Mouse (Mus musculus): ENCODE results near the gene Adamts4. TPM values are rescaled to one million over a fixed set of nuclear protein-coding genes. Genes with fewer than 3 reads are reported as not detected.
A peak's percentile ranks its signal among the peaks of the same experiment; 100 is the strongest.

The Adamts4 gene
- polyA plus RNA-seq (2015; fragmentation: Nextera tagmentation; extraction: Ambion mirVana): 6.0 and 6.6 TPM in 2 replicates

DNA sequence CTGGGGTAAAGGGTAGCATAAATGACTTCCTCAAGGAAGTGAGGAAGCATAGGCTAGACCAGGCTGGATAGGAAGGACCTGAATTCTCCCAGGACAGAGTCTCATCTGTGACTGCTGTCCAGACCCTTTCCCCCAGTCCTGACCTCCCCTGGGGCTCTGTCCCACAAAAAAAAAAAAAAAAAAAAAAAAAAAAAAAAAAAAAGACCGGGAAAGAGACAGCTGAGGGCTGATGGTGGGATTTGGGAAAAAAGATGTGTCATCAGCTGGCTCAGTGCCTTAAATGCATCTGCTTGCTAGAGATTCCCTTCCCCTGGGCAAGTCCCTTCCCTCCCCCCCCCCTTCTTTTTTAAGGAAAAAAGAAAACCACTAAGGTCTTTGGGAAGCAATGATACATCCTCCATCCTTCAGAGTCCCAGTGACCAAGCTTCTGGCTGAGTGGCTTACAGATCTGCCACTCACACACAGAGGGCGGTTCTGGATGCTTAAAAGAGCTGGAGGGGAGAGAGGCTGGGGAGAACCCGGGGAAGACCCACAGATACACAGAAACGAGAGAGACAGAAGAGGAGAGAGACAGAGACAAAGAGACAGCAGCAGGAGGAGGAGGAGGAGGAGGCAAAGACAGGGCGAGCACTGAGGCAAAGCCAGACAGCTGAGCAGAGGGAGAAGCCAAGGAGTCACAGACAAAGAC, at the start of gene Adamts4:
Gene Adamts4, plus strand, starts transcription at position 509 of the 688 bp plus-strand sequence.
- H3K4me3 ChIP-seq (ENCODE audit: low read length): peak within 1 kb of the TSS; percentile 37
- no peaks in the 10 kb centered on the region for H3K9me3 ChIP-seq (ENCODE audit: control insufficient read depth, low read length)
- no peaks in the 10 kb centered on the region for H3K27me3 ChIP-seq (replicated peaks; ENCODE audit: control insufficient read depth, insufficient read depth, low read length)
- no peak for ATAC-seq
- 11% methylated on average over 5 of the region's 5 CpGs for WGBS
- no peaks in the 10 kb centered on the region for H3K36me3 ChIP-seq (ENCODE audit: control insufficient read depth, insufficient read depth, low read length)
- peak within 1 kb of the TSS; percentile 55 for H3K9ac ChIP-seq (ENCODE audit: low read depth, low read length)
- peak within 1 kb of the TSS; percentile 64 for H3K27ac ChIP-seq (ENCODE audit: low read depth, low read length)
- H3K4me1 ChIP-seq (ENCODE audit: control insufficient read depth, insufficient read depth, low read depth, low read length): peaks cover 39% of the 10 kb centered on the region
- H3K4me2 ChIP-seq (ENCODE audit: low read length): peak within 1 kb of the TSS; percentile 59

DNA sequence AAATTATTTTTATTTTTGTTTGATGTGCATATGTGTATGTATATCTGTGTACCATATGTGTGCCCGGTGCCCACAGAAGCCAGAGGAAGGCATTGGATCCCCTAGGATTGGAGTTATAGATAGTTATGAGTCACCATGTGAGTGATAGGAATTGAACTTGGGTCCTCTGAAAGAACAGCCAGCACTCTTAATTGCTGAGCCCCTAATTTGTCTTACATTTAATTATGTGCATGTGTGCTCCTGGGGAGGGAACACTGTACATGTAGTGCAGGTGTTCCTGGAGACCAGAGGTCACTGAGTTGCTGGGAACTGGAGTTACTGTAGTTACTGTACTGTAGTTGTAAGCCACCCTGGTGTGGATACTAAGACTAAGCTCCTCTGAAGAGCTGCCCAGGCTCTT, 49.5 kb upstream of the Adamts4 start:
- no peak overlapping the region for H3K4me2 ChIP-seq (ENCODE audit: low read length)
- 0 out of 2 replicates have a peak, but pooled peaks cover 1% of the 10 kb centered on the region for H3K4me1 ChIP-seq (ENCODE audit: control insufficient read depth, insufficient read depth, low read depth, low read length)

DNA sequence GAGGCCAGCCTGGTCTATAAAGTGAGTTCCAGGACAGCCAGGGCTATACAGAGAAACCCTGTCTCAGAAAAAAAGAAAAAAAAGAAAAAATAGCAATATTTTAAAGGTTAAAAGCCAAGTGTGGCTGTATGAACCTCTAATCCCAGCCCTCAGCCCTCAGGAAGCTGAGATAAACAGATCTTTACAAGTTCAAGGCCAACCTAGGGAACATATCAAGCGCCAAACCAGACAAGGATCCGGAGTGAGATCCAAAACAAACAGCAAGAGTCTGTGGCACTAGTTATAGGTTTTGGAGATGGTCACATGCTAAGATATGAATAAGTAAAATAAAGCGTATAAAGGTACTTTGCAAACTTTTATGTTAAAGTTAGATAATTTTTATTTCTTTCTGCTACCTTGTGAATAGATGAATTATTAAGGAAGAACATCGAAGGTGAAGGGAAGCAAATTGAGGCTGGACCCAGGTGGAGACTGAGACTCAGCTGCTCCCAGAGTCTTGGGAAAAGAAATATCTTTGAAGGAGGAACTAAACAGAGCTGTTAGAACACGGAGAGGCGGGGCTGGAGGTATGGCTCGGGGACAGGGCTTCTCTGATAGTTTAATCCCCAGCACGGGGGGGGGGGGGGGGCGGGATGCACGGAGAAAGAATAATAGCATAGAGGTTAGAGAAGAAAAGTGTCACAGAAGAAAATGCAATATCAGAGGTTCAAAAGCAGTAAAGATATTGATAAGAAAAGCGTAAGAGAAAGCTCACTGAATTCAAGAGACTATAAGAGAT, 46.6 kb upstream of the Adamts4 start:
- Histone ChIP-seq H3K36me3 (ENCODE audit: control insufficient read depth, insufficient read depth, low read length) (no peaks in the 10 kb centered on the region), H3K4me1 (ENCODE audit: control insufficient read depth, insufficient read depth, low read depth, low read length) (no peaks in the 10 kb centered on the region), H3K27me3 (replicated peaks; ENCODE audit: control insufficient read depth, insufficient read depth, low read length) (no peaks in the 10 kb centered on the region), H3K4me3 (ENCODE audit: low read length) (no peak overlapping the region), H3K9ac (ENCODE audit: low read depth, low read length) (no peak overlapping the region), H3K4me2 (ENCODE audit: low read length) (no peak overlapping the region), H3K27ac (ENCODE audit: low read depth, low read length) (no peak overlapping the region), H3K9me3 (ENCODE audit: control insufficient read depth, low read length) (no peaks in the 10 kb centered on the region)
- ATAC-seq: no peak
- WGBS: 61% methylated on average over 10 of the region's 11 CpGs

More for the DNA sequence above, 49.5 kb upstream of the Adamts4 start:
- Histone ChIP-seq H3K4me3 (ENCODE audit: low read length) (no peak overlapping the region), H3K36me3 (ENCODE audit: control insufficient read depth, insufficient read depth, low read length) (no peaks in the 10 kb centered on the region), H3K9ac (ENCODE audit: low read depth, low read length) (no peak overlapping the region), H3K27me3 (replicated peaks; ENCODE audit: control insufficient read depth, insufficient read depth, low read length) (peaks cover 6% of the 10 kb centered on the region; the same call in 1 of the 2 replicates), H3K27ac (ENCODE audit: low read depth, low read length) (no peak overlapping the region), H3K9me3 (ENCODE audit: control insufficient read depth, low read length) (no peaks in the 10 kb centered on the region)
- 94% methylated on average over 1 of the region's 1 CpGs for WGBS
- ATAC-seq: no peak

DNA sequence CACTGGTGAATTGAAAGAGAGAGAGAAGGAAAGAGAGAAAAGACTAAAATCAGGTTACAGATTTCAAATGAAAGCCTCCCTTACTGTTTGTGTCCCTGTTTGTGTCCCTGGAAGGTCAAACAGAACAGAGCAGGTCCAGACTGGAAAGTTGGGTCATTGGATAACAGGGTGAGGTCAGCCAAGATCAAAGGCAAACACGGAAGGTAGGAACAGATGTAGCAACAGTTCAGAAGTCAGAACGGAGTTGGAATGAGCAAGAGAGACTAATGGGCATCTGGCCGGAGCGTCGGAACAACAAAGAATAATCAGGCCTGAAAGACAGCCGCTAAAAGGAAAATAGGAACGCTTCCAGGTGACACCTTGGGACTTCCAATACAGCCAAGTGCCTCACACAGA, 46.0 kb upstream of the Adamts4 start:
- ATAC-seq: no peak
- H3K27me3 ChIP-seq (replicated peaks; ENCODE audit: control insufficient read depth, insufficient read depth, low read length): no peaks in the 10 kb centered on the region
- WGBS: 74% methylated on average over 7 of the region's 7 CpGs
- H3K4me2 ChIP-seq (ENCODE audit: low read length): no peak overlapping the region
- no peaks in the 10 kb centered on the region for H3K36me3 ChIP-seq (ENCODE audit: control insufficient read depth, insufficient read depth, low read length)
- H3K4me1 ChIP-seq (ENCODE audit: control insufficient read depth, insufficient read depth, low read depth, low read length): no peaks in the 10 kb centered on the region
- H3K9me3 ChIP-seq (ENCODE audit: control insufficient read depth, low read length): no peaks in the 10 kb centered on the region
- H3K27ac ChIP-seq (ENCODE audit: low read depth, low read length): no peak overlapping the region
- H3K9ac ChIP-seq (ENCODE audit: low read depth, low read length): no peak overlapping the region
- no peak overlapping the region for H3K4me3 ChIP-seq (ENCODE audit: low read length)

DNA sequence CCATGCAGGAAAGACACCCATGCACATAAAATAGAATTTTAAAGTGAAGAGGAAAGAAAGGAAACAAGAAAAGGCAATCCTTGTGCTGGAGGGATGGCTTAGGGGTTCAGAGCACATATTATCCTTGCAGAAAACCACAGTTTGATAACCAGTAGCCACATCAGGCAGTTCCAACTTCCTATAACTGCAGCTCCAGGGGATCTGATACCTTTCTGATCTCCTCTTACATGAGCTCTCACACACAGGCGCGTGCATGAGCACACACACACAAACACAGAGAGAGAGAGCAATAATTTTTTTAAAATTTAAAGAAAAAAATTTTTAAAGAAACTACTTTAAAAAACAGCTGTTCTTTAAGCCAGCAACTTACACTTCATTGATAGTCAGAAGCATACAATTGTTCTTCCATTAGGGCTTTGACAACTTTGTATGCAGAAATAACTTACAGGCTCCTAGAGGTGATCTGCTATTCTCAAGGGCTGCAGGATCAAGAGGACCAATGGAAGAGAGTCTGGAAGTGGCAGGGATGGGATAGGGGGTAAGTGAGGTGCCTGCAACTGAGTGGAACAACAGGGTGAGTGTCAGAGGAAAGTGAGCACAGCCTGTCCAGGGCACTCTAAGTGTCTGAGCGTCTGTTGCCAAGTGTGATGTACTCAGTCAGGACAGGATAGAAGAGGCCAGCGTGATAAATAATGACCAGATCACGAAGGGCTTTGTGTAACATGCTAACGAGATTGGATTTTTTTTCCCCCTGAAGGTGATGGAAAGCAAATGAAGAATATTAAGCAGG, 44.3 kb upstream of the Adamts4 start:
- no peak for ATAC-seq
- H3K27ac ChIP-seq (ENCODE audit: low read depth, low read length): no peak overlapping the region
- 58% methylated on average over 6 of the region's 6 CpGs for WGBS

DNA sequence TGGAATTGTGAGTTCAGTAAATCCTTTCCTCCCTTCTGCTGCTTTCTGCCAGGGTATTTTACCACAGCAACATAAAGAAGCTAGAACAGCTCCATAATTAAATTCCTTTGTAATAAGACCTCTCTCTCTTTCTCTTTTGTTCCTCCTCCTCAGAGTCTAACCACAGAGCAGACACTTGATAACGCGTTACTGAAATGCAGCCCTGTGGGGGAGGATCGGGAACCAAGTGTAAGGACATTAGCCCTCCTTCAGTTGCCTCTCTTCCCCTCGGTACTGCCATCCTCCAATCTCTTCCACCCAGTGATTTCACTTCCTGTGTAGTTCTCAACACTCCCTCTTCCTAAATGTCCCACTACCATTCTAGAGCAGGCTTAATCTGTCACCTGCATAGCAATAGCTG, 40.8 kb upstream of the Adamts4 start:
- Histone ChIP-seq H3K36me3 (ENCODE audit: control insufficient read depth, insufficient read depth, low read length) (no peaks in the 10 kb centered on the region), H3K4me3 (ENCODE audit: low read length) (no peak overlapping the region), H3K4me2 (ENCODE audit: low read length) (no peak overlapping the region), H3K27me3 (replicated peaks; ENCODE audit: control insufficient read depth, insufficient read depth, low read length) (no peaks in the 10 kb centered on the region), H3K4me1 (ENCODE audit: control insufficient read depth, insufficient read depth, low read depth, low read length) (no peaks in the 10 kb centered on the region), H3K9me3 (ENCODE audit: control insufficient read depth, low read length) (no peaks in the 10 kb centered on the region), H3K9ac (ENCODE audit: low read depth, low read length) (no peak overlapping the region), H3K27ac (ENCODE audit: low read depth, low read length) (no peak overlapping the region)
- no peak for ATAC-seq
- 16% methylated on average over 4 of the region's 4 CpGs for WGBS

More for the DNA sequence above, 44.3 kb upstream of the Adamts4 start:
- Histone ChIP-seq H3K27me3 (replicated peaks; ENCODE audit: control insufficient read depth, insufficient read depth, low read length) (no peaks in the 10 kb centered on the region), H3K36me3 (ENCODE audit: control insufficient read depth, insufficient read depth, low read length) (no peaks in the 10 kb centered on the region), H3K4me2 (ENCODE audit: low read length) (no peak overlapping the region), H3K4me3 (ENCODE audit: low read length) (no peak overlapping the region), H3K4me1 (ENCODE audit: control insufficient read depth, insufficient read depth, low read depth, low read length) (no peaks in the 10 kb centered on the region), H3K9ac (ENCODE audit: low read depth, low read length) (no peak overlapping the region), H3K9me3 (ENCODE audit: control insufficient read depth, low read length) (no peaks in the 10 kb centered on the region)

DNA sequence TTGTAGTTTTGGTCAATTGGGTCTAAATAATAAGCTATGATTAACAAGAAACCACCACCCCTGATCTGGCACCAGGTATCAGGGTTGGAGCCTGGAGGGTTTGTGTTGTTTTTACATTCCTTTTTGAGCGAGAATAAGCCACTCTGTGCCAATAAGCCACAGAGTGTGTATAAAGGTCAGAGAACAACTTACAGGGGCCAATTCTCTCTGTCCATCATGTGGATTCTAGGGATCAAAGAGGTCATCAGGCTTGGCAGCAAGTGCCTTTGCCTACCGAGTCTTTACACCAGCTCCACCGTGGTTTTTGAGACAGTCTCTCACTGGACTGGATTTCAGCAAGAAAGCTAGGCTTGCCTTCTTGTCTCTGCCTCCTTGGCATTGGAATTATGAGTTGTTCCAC, 37.4 kb upstream of the Adamts4 start:
- no peaks in the 10 kb centered on the region for H3K9me3 ChIP-seq (ENCODE audit: control insufficient read depth, low read length)
- no peak overlapping the region for H3K27ac ChIP-seq (ENCODE audit: low read depth, low read length)
- H3K27me3 ChIP-seq (replicated peaks; ENCODE audit: control insufficient read depth, insufficient read depth, low read length): no peaks in the 10 kb centered on the region
- WGBS: 37% methylated on average over 3 of the region's 3 CpGs
- H3K9ac ChIP-seq (ENCODE audit: low read depth, low read length): no peak overlapping the region
- no peak overlapping the region for H3K4me3 ChIP-seq (ENCODE audit: low read length)
- H3K36me3 ChIP-seq (ENCODE audit: control insufficient read depth, insufficient read depth, low read length): no peaks in the 10 kb centered on the region
- no peaks in the 10 kb centered on the region for H3K4me1 ChIP-seq (ENCODE audit: control insufficient read depth, insufficient read depth, low read depth, low read length)
- no peak overlapping the region for H3K4me2 ChIP-seq (ENCODE audit: low read length)
- ATAC-seq: no peak

DNA sequence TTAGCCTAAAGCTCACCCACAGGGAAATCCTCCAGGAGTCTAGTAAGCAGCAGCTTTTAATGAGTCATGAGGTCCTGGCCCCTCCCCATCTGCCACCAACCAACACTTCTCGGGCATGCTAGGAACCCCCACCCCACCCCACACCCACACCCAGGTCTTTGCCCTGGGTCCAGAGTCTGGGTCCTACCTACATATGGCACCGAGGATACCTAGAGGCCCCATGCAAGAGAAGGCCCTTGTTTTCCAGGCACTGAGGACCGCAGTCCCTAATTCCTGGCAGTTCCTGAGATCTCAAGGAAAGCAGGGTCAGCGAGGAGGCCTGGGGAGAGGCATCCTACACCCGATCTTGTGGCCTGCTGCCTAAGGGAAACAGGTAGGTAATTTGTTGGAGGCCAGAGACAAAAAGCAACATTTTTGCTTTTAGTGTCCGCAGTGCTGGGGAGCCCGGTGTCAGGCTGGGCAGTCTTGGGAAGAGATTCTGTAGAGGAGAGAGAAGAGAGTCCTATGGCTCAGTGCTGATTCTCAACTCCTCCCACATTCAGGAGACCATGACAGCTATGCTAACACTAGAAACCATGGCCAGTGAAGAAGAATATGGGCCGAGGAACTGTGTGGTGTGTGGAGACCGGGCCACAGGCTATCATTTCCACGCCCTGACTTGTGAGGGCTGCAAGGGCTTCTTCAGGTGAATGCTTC, 36.3 kb upstream of the Adamts4 start, which contains the start of gene Nr1i3:
Gene Nr1i3, plus strand, starts transcription at position 170 of the 696 bp plus-strand sequence.
- Histone ChIP-seq H3K4me2 (ENCODE audit: low read length) (no peak within 1 kb of the TSS), H3K9ac (ENCODE audit: low read depth, low read length) (no peak within 1 kb of the TSS), H3K4me3 (ENCODE audit: low read length) (no peak within 1 kb of the TSS), H3K4me1 (ENCODE audit: control insufficient read depth, insufficient read depth, low read depth, low read length) (no peaks in the 10 kb centered on the region), H3K27ac (ENCODE audit: low read depth, low read length) (no peak within 1 kb of the TSS), H3K27me3 (replicated peaks; ENCODE audit: control insufficient read depth, insufficient read depth, low read length) (no peaks in the 10 kb centered on the region), H3K9me3 (ENCODE audit: control insufficient read depth, low read length) (no peaks in the 10 kb centered on the region), H3K36me3 (ENCODE audit: control insufficient read depth, insufficient read depth, low read length) (peaks cover 6% of the 10 kb centered on the region)
- ATAC-seq: no peak
- 80% methylated on average over 10 of the region's 10 CpGs for WGBS

All from hindbrain, embryonic 16.5 days (tissue).